Mouse (Mus musculus) heart, postnatal 36 days (tissue): ENCODE measurements around the gene Slfn9. TPM values are rescaled to one million over a fixed set of nuclear protein-coding genes. Genes with fewer than 3 reads are reported as not detected.

Source experiments
- microRNA-seq, 2 experiments: library from miRNA; unstranded; fragments of <30 nt; microRNA quantifications; one replicate each; pipeline ENCODE4 v1.2.0; 2021; ENCODE audit warnings: borderline number of aligned reads in 2 of 2
- total RNA-seq, 2 experiments: library from RNA; stranded (reverse); gene quantifications; 2 replicates each; pipeline ENCODE4 v1.2.3; 2021

Slfn9 gene
- total RNA-seq, 2 experiments from 2014 or later: 0.92 to 1.4 TPM

Small RNAs within 50 kb of the gene (microRNA-seq; reads per million reads assigned to microRNA genes)
- 0 reads per million in 2 experiments for gene Gm27598
- 0 reads per million in 2 experiments for gene Mir7679

Other genes starting within 250 kb of the Slfn9 start
- gene Cct6b, start 227.5 kb downstream of the Slfn9 start, total RNA-seq: under 1 TPM; 0.14 to 0.22 TPM
- gene Zfp830, start 227.5 kb downstream of the Slfn9 start, total RNA-seq: 10 to 100 TPM; 15.0 to 15.9 TPM
- gene Lig3, start 210.7 kb downstream of the Slfn9 start, total RNA-seq: 10 to 100 TPM; 18.1 to 18.9 TPM
- 1 to 10 TPM; 5.6 to 6.6 TPM for gene Rffl, start 120.6 kb downstream of the Slfn9 start, total RNA-seq
- 10 to 100 TPM in 1 of 2 experiments, 1 to 10 TPM in 1; 9.0 to 10.6 TPM for gene Rad51d, start 101.2 kb downstream of the Slfn9 start, total RNA-seq
- not detected for gene Fndc8, start 99.7 kb downstream of the Slfn9 start, total RNA-seq
- gene Nle1, start 83.4 kb downstream of the Slfn9 start, total RNA-seq: 10 to 100 TPM; 11.3 to 13.3 TPM
- 100 to 1,000 TPM; 182 to 201 TPM for gene Unc45b, start 81.3 kb downstream of the Slfn9 start, total RNA-seq
- gene Slfn5, start 40.5 kb downstream of the Slfn9 start, total RNA-seq: 10 to 100 TPM; 62.8 to 83.5 TPM
- gene Slfn8, start 29.0 kb upstream of the Slfn9 start, total RNA-seq: 1 to 10 TPM in 1 of 2 experiments, under 1 TPM in 1; 0.56 to 1.5 TPM
- 1 to 10 TPM; 3.9 to 6.2 TPM for gene Slfn2, start 73.3 kb upstream of the Slfn9 start, total RNA-seq
- under 1 TPM; 0.17 to 0.41 TPM for gene Slfn1, start 125.0 kb upstream of the Slfn9 start, total RNA-seq
- under 1 TPM; 0.17 to 0.19 TPM for gene Slfn4, start 183.4 kb upstream of the Slfn9 start, total RNA-seq
- gene Slfn3, start 199.5 kb upstream of the Slfn9 start, total RNA-seq: 1 to 10 TPM; 3.1 to 4.1 TPM